Mouse (Mus musculus) lung, embryonic 15.5 days (tissue): Measurements from ENCODE around the gene Dnajc10. TPM values are rescaled to one million over a fixed set of nuclear protein-coding genes. Genes with fewer than 3 reads are reported as not detected.

Experiments
- polyA plus RNA-seq: library from polyadenylated mRNA; unstranded; fragments of >200 nt; fragmentation: Nextera tagmentation; extraction: Ambion mirVana; gene quantifications from 2 replicates; pipeline ENCODE4 v1.2.1, GENCODE M21; 2015

Dnajc10 gene
- polyA plus RNA-seq, 1 experiment from 2014 or later = 95.8 TPM

Other genes with a start within 250 kb of the Dnajc10 start
- gene Pde1a, start 186.0 kb upstream of the Dnajc10 start, polyA plus RNA-seq = 16.2 and 16.4 TPM in 2 replicates
- not detected in 2 replicates for gene Prdx6b, start 23.0 kb upstream of the Dnajc10 start, polyA plus RNA-seq
- gene Frzb, start 132.2 kb downstream of the Dnajc10 start, polyA plus RNA-seq = 1.3 and 1.9 TPM in 2 replicates